Mouse (Mus musculus): ENCODE data around the gene Rhou. TPM values are rescaled to one million over a fixed set of nuclear protein-coding genes. Genes with fewer than 3 reads are reported as not detected.
"Not testable (repeated sequence)": the region's sequence is repeated elsewhere in the genome, so short reads cannot be mapped to it uniquely, and the experiment has no call there.

The Rhou gene
- polyA plus RNA-seq, 1 experiment from 2014 or later: 5.8 TPM

DNA sequence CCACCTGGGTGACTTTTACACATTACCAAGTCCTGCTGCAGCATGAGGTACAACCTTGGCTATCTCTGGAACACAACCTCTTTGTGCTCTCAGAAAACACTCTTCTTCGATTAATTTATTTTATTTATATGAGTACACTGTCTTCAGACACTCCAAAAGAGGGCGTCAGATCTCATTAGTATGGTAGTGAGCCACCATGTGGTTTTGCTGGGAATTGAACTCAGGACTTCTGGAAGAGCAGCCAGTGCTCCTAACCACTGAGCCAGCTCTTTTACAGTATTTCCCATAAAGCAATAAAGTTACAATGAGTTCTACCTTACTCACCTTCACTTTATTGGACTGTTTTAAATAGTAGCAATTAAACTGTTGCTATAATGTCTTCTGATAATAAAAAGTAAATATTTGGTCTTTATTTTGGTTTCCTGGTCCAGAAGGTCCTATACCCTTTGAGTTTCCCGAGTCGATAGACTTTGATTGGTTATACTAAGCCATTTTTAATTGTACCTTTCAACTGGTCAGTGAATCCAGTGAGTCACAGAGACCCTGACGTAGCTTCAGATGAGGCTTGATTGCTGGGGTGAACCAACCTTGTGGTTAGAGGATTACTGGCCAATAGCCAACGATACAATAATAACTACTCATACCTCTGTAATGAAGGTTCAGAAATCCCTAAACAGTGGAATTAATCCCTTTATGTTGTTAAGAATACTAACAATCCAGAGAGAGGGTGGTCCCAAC lies 26.1 kb upstream of the Rhou start:
- ATAC-seq (no peak), DNase-seq (ENCODE audit: low spot score) (no peak)
- Histone ChIP-seq H3K27ac (ENCODE audit: low read length) (no peak overlapping the region), H3K9me3 (ENCODE audit: low read length) (no peaks in the 10 kb centered on the region), H3K36me3 (ENCODE audit: insufficient read depth, low read length) (no peaks in the 10 kb centered on the region), H3K4me1 (ENCODE audit: insufficient read depth, low read depth, low read length) (peaks cover 8% of the 10 kb centered on the region; the same call in 1 of the 2 replicates), H3K4me3 (ENCODE audit: low read depth, low read length) (no peak overlapping the region), H3K9ac (replicated peaks; ENCODE audit: low read depth) (no peak overlapping the region), H3K27me3 (replicated peaks; ENCODE audit: insufficient read depth, low read length) (peaks cover 14% of the 10 kb centered on the region; the same call in 1 of the 2 replicates), H3K4me2 (replicated peaks; ENCODE audit: low read depth, low read length) (no peak overlapping the region)
- TF ChIP-seq CTCF (IDR thresholded peaks at IDR 0.05) (peak; percentile 19; the same call in 1 of the 2 replicates), EP300 (IDR thresholded peaks at IDR 0.05) (no peak)
- WGBS: 59% methylated on average over 6 of the region's 6 CpGs

DNA sequence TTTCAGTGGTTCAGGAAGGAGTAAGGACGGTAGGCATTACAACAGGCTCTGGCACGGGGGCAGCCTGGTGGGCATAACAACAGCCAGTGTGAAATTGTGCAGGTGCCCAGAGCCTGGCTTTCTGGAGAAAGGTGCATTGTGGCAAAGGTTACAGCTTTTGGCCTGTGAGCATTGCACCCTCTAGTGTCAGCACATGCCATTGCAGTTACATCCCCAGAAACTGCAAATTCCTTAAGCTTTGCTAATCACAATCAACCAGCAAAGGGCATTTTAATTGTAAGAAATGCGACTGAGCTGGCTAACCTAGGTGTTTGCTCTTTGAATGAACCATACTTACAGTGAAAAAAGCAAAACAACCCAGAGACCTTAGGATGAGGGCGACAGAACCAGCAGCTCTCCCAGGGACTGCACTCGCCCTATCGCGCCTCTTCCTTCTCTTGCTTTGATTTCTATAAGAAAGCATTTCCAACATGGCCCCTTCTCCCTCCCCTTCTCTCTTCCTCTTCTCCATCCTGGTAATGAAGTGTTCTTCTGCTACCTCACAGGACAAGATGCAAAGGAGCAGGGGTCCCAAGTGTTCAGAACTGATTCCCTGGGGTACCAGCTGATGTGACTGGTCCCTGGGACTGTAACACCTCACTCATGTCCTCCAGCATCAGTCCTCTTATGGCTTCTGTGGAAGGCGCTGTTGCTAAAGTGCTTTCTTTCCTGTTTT lies 25.3 kb upstream of the Rhou start:
- DNase-seq (ENCODE audit: low spot score) (peak; percentile 67), ATAC-seq (peak; percentile 16; the same call in 1 of the 2 replicates)
- peak overlapping the region; percentile 53 for H3K4me2 ChIP-seq (replicated peaks; ENCODE audit: low read depth, low read length)
- WGBS: 2% methylated on average over 8 of the region's 8 CpGs
- H3K9ac ChIP-seq (replicated peaks; ENCODE audit: low read depth): 0 out of 2 replicates have a peak overlapping the region, but pooled peaks have one; percentile 3
- no peaks in the 10 kb centered on the region for H3K36me3 ChIP-seq (ENCODE audit: insufficient read depth, low read length)
- H3K9me3 ChIP-seq (ENCODE audit: low read length): no peaks in the 10 kb centered on the region
- TF ChIP-seq EP300 (IDR thresholded peaks at IDR 0.05) (no peak), CTCF (IDR thresholded peaks at IDR 0.05) (peak; percentile 86)
- H3K27me3 ChIP-seq (replicated peaks; ENCODE audit: insufficient read depth, low read length): peaks cover 14% of the 10 kb centered on the region; the same call in 1 of the 2 replicates
- H3K4me1 ChIP-seq (ENCODE audit: insufficient read depth, low read depth, low read length): peaks cover 8% of the 10 kb centered on the region; the same call in 1 of the 2 replicates
- H3K27ac ChIP-seq (ENCODE audit: low read length): no peak overlapping the region
- peak overlapping the region; percentile 3; the same call in 1 of the 2 replicates for H3K4me3 ChIP-seq (ENCODE audit: low read depth, low read length)

DNA sequence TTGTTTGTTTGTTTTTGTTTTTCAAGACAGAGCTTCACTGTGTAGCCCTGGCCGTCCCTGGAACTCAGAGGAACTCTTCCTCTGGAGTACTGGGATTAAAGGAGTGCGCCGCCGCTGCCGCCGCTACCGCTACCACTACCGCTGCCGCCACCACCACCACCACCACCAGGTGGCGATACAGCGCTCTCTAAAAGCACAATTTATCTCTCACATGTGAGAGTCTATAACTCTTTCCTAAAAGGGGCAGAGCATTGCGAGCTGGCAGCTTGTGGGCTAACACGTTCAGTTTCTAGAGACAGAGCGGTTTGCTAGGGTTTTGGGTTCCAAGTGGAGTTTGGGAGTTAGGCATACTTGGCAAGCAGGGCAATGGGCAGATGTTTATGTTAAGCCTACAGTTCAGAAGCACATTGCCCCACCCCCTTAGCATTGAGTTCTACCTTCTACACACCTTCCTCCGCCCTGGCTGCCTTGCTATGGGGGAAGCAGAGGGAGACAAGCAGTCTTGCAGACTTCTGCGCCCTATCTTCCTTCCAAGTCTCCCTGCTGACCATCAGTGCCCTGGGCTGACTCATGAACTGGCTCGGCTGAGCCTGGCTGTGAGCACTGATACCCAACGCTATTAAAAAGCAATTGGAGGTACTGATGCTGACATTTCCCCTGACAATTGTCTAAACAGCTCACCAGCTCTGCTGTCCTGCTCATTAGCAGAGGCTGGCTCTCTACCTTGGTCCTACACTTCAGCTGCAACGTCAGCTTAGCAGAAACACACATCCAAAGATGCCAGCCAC lies 24.6 kb upstream of the Rhou start:
- no peaks in the 10 kb centered on the region for H3K36me3 ChIP-seq (ENCODE audit: insufficient read depth, low read length)
- H3K27me3 ChIP-seq (replicated peaks; ENCODE audit: insufficient read depth, low read length): peaks cover 14% of the 10 kb centered on the region; the same call in 1 of the 2 replicates
- H3K4me1 ChIP-seq (ENCODE audit: insufficient read depth, low read depth, low read length): peaks cover 8% of the 10 kb centered on the region; the same call in 1 of the 2 replicates
- 8% methylated on average over 19 of the region's 19 CpGs for WGBS
- H3K27ac ChIP-seq (ENCODE audit: low read length): no peak overlapping the region
- peak overlapping the region; percentile 53 for H3K4me2 ChIP-seq (replicated peaks; ENCODE audit: low read depth, low read length)
- peak overlapping the region; percentile 3; the same call in 1 of the 2 replicates for H3K4me3 ChIP-seq (ENCODE audit: low read depth, low read length)
- TF ChIP-seq EP300 (IDR thresholded peaks at IDR 0.05): no peak
- peak; percentile 93 for TF ChIP-seq CTCF (IDR thresholded peaks at IDR 0.05)
- ATAC-seq (peak; percentile 61), DNase-seq (ENCODE audit: low spot score) (peak; percentile 88)
- H3K9ac ChIP-seq (replicated peaks; ENCODE audit: low read depth): no peak overlapping the region
- no peaks in the 10 kb centered on the region for H3K9me3 ChIP-seq (ENCODE audit: low read length)

DNA sequence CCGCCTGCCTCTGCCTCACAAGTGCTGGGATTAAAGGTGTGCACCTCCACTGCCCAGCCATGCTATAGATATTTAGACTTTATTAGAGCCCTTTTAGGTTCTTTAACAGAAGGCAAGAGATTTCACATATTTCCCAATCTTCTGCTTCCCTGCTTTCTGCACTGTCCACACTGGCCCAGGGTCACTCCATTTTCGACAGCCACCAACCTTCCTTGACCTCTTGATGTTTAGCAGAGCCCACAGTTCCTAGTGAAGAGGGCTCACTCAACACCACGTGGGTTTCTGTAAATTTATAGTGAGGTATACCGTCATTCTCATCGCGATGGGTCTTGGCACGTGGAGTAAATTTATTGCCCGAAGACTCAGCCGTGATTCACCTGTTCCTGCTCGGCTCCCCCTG lies 23.7 kb upstream of the Rhou start:
- no peaks in the 10 kb centered on the region for H3K9me3 ChIP-seq (ENCODE audit: low read length)
- ATAC-seq (no peak), DNase-seq (ENCODE audit: low spot score) (no peak)
- 44% methylated on average over 10 of the region's 10 CpGs for WGBS
- peaks cover 8% of the 10 kb centered on the region; the same call in 1 of the 2 replicates for H3K4me1 ChIP-seq (ENCODE audit: insufficient read depth, low read depth, low read length)
- no peak overlapping the region for H3K27ac ChIP-seq (ENCODE audit: low read length)
- H3K36me3 ChIP-seq (ENCODE audit: insufficient read depth, low read length): no peaks in the 10 kb centered on the region
- H3K9ac ChIP-seq (replicated peaks; ENCODE audit: low read depth): no peak overlapping the region
- H3K4me3 ChIP-seq (ENCODE audit: low read depth, low read length): no peak overlapping the region
- TF ChIP-seq CTCF (IDR thresholded peaks at IDR 0.05) (no peak), EP300 (IDR thresholded peaks at IDR 0.05) (no peak)
- H3K4me2 ChIP-seq (replicated peaks; ENCODE audit: low read depth, low read length): no peak overlapping the region
- H3K27me3 ChIP-seq (replicated peaks; ENCODE audit: insufficient read depth, low read length): 0 out of 2 replicates have a peak, but pooled peaks cover 13% of the 10 kb centered on the region

DNA sequence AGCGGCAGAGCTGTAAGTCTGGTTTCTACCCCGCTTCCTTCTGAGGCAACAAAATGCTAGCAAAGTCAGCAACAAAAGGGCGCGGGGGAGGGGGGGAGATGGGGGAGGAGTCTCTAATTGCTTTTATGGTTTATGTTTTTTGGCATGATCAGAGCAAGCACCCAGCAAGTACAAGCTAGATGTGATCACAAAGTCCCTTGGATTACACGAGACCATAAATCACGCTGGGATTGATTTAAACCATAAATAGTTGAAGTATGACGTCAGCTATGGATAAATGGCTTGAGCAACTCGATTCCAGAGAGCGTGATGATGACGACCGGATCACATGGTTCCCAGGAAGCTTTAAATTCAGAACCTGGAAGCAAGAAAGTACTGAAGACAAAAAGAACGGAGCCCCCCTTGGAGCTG lies 22.9 kb upstream of the Rhou start:
- 19% methylated on average over 12 of the region's 12 CpGs for WGBS
- no peak overlapping the region for H3K4me3 ChIP-seq (ENCODE audit: low read depth, low read length)
- no peak overlapping the region for H3K27ac ChIP-seq (ENCODE audit: low read length)
- H3K36me3 ChIP-seq (ENCODE audit: insufficient read depth, low read length): no peaks in the 10 kb centered on the region
- peak overlapping the region; percentile 14; the same call in 1 of the 2 replicates for H3K4me2 ChIP-seq (replicated peaks; ENCODE audit: low read depth, low read length)
- peak; percentile 54 for DNase-seq (ENCODE audit: low spot score)
- peaks cover 8% of the 10 kb centered on the region; the same call in 1 of the 2 replicates for H3K4me1 ChIP-seq (ENCODE audit: insufficient read depth, low read depth, low read length)
- no peak for TF ChIP-seq CTCF (IDR thresholded peaks at IDR 0.05)
- TF ChIP-seq EP300 (IDR thresholded peaks at IDR 0.05): no peak
- 0 out of 2 replicates have a peak, but pooled peaks cover 5% of the 10 kb centered on the region for H3K27me3 ChIP-seq (replicated peaks; ENCODE audit: insufficient read depth, low read length)
- ATAC-seq: peak; percentile 27; the same call in 1 of the 2 replicates
- H3K9me3 ChIP-seq (ENCODE audit: low read length): no peaks in the 10 kb centered on the region
- H3K9ac ChIP-seq (replicated peaks; ENCODE audit: low read depth): no peak overlapping the region

DNA sequence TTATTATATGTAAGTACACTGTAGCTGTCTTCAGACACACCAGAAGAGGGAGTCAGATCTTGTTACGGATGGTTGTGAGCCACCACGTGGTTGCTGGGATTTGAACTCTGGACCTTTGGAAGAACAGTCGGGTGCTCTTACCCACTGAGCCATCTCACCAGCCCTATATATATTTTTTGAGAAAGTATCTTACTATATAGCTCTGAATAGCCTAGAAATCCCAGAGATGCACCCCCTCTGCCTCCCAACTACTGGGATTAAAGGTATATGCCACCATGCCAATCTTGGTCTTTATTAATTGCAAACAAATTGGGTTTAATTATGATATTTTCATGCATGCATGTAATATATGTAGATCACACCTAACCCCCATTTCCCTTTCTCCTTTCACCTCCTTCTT lies 22.0 kb upstream of the Rhou start:
- not testable (repeated sequence) for H3K4me3 ChIP-seq (ENCODE audit: low read depth, low read length); H3K4me1 ChIP-seq (ENCODE audit: insufficient read depth, low read depth, low read length); ATAC-seq; H3K27ac ChIP-seq (ENCODE audit: low read length); H3K4me2 ChIP-seq (replicated peaks; ENCODE audit: low read depth, low read length); H3K9ac ChIP-seq (replicated peaks; ENCODE audit: low read depth); H3K27me3 ChIP-seq (replicated peaks; ENCODE audit: insufficient read depth, low read length); H3K36me3 ChIP-seq (ENCODE audit: insufficient read depth, low read length); H3K9me3 ChIP-seq (ENCODE audit: low read length); DNase-seq (ENCODE audit: low spot score)
- 55% methylated on average over 3 of the region's 3 CpGs for WGBS

Measured in lung, postnatal 0 days (tissue).